Mouse (Mus musculus): ENCODE measurements at regions not wholly inside any gene's neighbourhood (a gene's known extent, or its start where the extent isn't known, plus 50 kb on each side); places are given as distances from the start of the nearest gene placed in this dataset.

GRCm38 (mm10) chr16:30818541-30819120 is 219.1 kb downstream of the Fam43a start:
- no peak for DNase-seq

GRCm38 (mm10) chr16:30819342-30819741 is 219.8 kb downstream of the Fam43a start:
- no peak for DNase-seq

GRCm38 (mm10) chr16:30820234-30820633 is 220.7 kb downstream of the Fam43a start:
- no peak for DNase-seq

- no peak for DNase-seq
Measured at GRCm38 (mm10) chr16:30820761-30821160, 221.2 kb downstream of the Fam43a start.

GRCm38 (mm10) chr16:30821191-30821910 is 221.8 kb downstream of the Fam43a start:
- DNase-seq: peak; percentile 74 to 81

GRCm38 (mm10) chr16:30821911-30822578 is 222.5 kb downstream of the Fam43a start:
- peak in 1 of 2 experiments; percentile 9 for DNase-seq

- DNase-seq: no peak
Measured at GRCm38 (mm10) chr16:30826128-30826527, 226.6 kb downstream of the Fam43a start.

GRCm38 (mm10) chr16:30827901-30828608 is 228.5 kb downstream of the Fam43a start:
- peak; percentile 69 to 78 for DNase-seq

- no peak for DNase-seq
Measured at GRCm38 (mm10) chr16:30834561-30834960, 235.0 kb downstream of the Fam43a start.

GRCm38 (mm10) chr16:30835678-30836077 is 236.2 kb downstream of the Fam43a start:
- peak in 1 of 2 experiments; percentile 32 for DNase-seq

- DNase-seq: no peak
Measured at GRCm38 (mm10) chr16:30842831-30843230, 238.4 kb downstream of the Xxylt1 start.

- no peak for DNase-seq
Measured at GRCm38 (mm10) chr16:30852595-30852994, 228.6 kb downstream of the Xxylt1 start.

- no peak for DNase-seq
Measured at GRCm38 (mm10) chr16:30854716-30855115, 226.5 kb downstream of the Xxylt1 start.

GRCm38 (mm10) chr16:30857656-30858055 is 223.6 kb downstream of the Xxylt1 start:
- DNase-seq: no peak

- no peak for DNase-seq
Measured at GRCm38 (mm10) chr16:30869136-30869909, 211.9 kb downstream of the Xxylt1 start.

- peak; percentile 68 to 79 for DNase-seq
Measured at GRCm38 (mm10) chr16:30870110-30870509, 211.1 kb downstream of the Xxylt1 start.

- no peak for DNase-seq
Measured at GRCm38 (mm10) chr16:30870676-30871075, 210.6 kb downstream of the Xxylt1 start.

- no peak for DNase-seq
Measured at GRCm38 (mm10) chr16:30872147-30872546, 209.1 kb downstream of the Xxylt1 start.

- peak; percentile 17 to 35 for DNase-seq
Measured at GRCm38 (mm10) chr16:30873493-30874211, 207.6 kb downstream of the Xxylt1 start.

- no peak for DNase-seq
Measured at GRCm38 (mm10) chr16:30875235-30875829, 205.9 kb downstream of the Xxylt1 start.

GRCm38 (mm10) chr16:30878821-30879220 is 202.4 kb downstream of the Xxylt1 start:
- no peak for DNase-seq
